Mouse (Mus musculus): ENCODE measurements around the gene Fcamr. TPM values are rescaled to one million over a fixed set of nuclear protein-coding genes. Genes with fewer than 3 reads are reported as not detected.
A peak's percentile ranks its signal among the peaks of the same experiment; 100 is the strongest.

Fcamr gene
- polyA plus RNA-seq, 1 experiment from 2014 or later: 0.16 TPM

DNA sequence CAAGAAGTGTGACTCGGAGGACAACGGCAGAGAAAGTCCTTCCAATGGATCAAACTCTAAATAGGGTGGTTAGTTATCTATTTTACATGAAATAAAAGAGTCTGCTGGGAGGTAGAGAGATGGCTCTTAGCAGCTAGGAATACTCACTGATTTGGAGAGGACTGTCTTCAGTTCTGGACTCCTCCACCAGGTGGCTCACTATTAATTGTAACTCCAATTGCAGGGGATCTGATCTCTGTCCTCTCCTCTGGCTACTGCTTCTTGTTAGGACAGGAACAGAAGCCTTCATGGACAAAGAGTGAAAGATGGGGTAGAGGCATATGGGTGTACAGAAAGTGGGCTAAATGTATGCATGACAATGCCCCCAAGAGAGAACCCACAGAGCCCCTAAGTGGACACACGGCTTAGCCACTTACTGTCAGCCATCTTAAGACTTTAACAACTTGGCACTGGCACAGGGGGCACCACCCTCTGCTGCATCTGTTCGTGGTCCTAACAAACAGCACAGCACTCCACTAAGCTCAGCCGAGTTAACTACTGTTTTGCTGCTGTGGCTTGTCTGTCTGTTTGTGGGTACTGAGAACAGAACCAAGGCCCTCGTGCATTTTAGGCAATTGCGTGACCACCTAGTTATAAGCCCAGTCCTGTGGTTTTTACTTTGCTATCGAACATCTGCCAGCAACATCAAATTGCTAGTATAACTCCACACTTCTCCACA lies 3.6 kb upstream of the Fcamr start:
- Histone ChIP-seq H3K36me3 (ENCODE audit: control insufficient read depth, insufficient read depth, low read length) (no peaks in the 10 kb centered on the region), H3K27ac (ENCODE audit: low read depth) (no peak overlapping the region), H3K4me3 (ENCODE audit: low read depth, low read length) (no peak overlapping the region), H3K9ac (ENCODE audit: low read length) (no peak overlapping the region), H3K9me3 (ENCODE audit: control insufficient read depth, low read length) (peaks cover under 1% of the 10 kb centered on the region; the same call in 1 of the 2 replicates), H3K4me2 (ENCODE audit: low read length) (no peak overlapping the region), H3K27me3 (replicated peaks; ENCODE audit: control insufficient read depth, insufficient read depth, low read length) (no peaks in the 10 kb centered on the region), H3K4me1 (replicated peaks; ENCODE audit: control insufficient read depth, insufficient read depth, low read length) (no peaks in the 10 kb centered on the region)
- 75% methylated on average over 8 of the region's 8 CpGs for WGBS
- DNase-seq (ENCODE audit: low spot score) (peak; percentile 62), ATAC-seq (replicated peaks; ENCODE audit: low FRiP score, low TSS enrichment, low read depth) (no peak)

DNA sequence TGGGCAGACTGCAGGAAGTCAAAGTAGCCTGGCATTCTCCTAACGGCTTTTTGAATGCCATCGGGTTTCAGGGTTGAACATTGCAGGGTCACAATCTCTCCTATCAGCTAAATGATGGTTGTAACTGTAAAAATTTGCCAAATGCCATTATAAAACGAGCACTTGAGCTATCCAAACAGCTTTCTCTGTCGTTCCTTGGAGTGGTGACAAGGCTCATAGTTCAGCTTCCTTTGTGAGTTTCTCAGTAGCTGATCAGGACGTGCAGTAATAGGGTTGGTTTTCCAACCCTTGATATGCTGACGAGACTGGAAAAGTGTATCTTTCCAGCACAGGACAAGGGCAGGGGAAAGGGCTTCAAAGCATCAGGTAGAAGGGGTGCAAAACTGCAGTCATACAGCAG lies 2.7 kb upstream of the Fcamr start:
- Histone ChIP-seq H3K9me3 (ENCODE audit: control insufficient read depth, low read length) (no peaks in the 10 kb centered on the region), H3K27ac (ENCODE audit: low read depth) (no peak overlapping the region), H3K4me3 (ENCODE audit: low read depth, low read length) (no peak overlapping the region), H3K36me3 (ENCODE audit: control insufficient read depth, insufficient read depth, low read length) (no peaks in the 10 kb centered on the region), H3K27me3 (replicated peaks; ENCODE audit: control insufficient read depth, insufficient read depth, low read length) (no peaks in the 10 kb centered on the region), H3K4me1 (replicated peaks; ENCODE audit: control insufficient read depth, insufficient read depth, low read length) (no peaks in the 10 kb centered on the region), H3K4me2 (ENCODE audit: low read length) (no peak overlapping the region), H3K9ac (ENCODE audit: low read length) (no peak overlapping the region)
- no peak for ATAC-seq (replicated peaks; ENCODE audit: low FRiP score, low TSS enrichment, low read depth)
- peak; percentile 41 for DNase-seq (ENCODE audit: low spot score)
- WGBS: 49% methylated on average over 6 of the region's 6 CpGs

DNA sequence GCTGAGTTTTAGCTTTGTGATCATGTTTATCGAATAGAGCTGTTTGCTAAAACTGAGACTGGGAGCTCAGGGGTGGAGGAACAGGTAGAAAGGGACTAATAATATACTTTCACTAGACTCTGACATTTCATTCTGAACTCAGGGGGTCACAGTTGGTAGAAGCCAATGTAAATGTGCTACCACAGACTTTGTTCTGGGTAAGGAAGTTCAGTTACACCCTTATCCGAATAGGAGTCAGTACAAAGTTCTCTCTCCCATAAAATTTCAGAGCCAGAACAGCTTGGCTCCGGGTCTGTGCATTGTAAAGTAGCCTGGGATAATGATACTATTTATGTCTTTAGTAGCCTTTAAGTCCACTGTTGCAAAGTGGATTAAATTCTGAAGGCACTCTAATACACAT lies 2.2 kb upstream of the Fcamr start:
- Histone ChIP-seq H3K9me3 (ENCODE audit: control insufficient read depth, low read length) (no peaks in the 10 kb centered on the region), H3K4me3 (ENCODE audit: low read depth, low read length) (no peak overlapping the region), H3K9ac (ENCODE audit: low read length) (no peak overlapping the region), H3K27me3 (replicated peaks; ENCODE audit: control insufficient read depth, insufficient read depth, low read length) (no peaks in the 10 kb centered on the region), H3K4me1 (replicated peaks; ENCODE audit: control insufficient read depth, insufficient read depth, low read length) (no peaks in the 10 kb centered on the region), H3K4me2 (ENCODE audit: low read length) (no peak overlapping the region), H3K36me3 (ENCODE audit: control insufficient read depth, insufficient read depth, low read length) (no peaks in the 10 kb centered on the region), H3K27ac (ENCODE audit: low read depth) (no peak overlapping the region)
- 54% methylated on average over 3 of the region's 3 CpGs for WGBS
- no peak; the same call in 1 of the 2 replicates for ATAC-seq (replicated peaks; ENCODE audit: low FRiP score, low TSS enrichment, low read depth)
- no peak for DNase-seq (ENCODE audit: low spot score)

DNA sequence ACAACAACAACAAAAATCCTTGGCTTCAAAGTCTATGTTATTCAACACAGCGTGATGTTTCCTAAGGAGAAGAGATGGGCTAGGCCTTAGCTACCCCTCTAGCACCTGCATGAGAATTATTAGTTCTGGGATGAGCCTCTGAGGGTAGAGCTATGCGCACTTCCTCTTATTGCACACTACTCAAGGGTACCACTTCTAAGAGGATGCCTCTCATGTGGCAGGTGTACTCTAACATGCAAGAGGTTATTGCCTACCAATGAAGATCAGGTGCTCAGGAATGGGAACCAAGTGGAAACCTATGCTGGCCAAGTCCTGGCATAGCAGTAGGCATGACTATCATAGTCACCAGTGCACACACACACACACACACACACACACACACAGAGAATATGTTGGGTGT lies 1.3 kb upstream of the Fcamr start:
- Histone ChIP-seq H3K9ac (ENCODE audit: low read length) (no peak overlapping the region), H3K36me3 (ENCODE audit: control insufficient read depth, insufficient read depth, low read length) (no peaks in the 10 kb centered on the region), H3K27me3 (replicated peaks; ENCODE audit: control insufficient read depth, insufficient read depth, low read length) (no peaks in the 10 kb centered on the region), H3K4me1 (replicated peaks; ENCODE audit: control insufficient read depth, insufficient read depth, low read length) (no peaks in the 10 kb centered on the region), H3K4me3 (ENCODE audit: low read depth, low read length) (no peak overlapping the region), H3K9me3 (ENCODE audit: control insufficient read depth, low read length) (no peaks in the 10 kb centered on the region), H3K4me2 (ENCODE audit: low read length) (no peak overlapping the region), H3K27ac (ENCODE audit: low read depth) (no peak overlapping the region)
- 89% methylated on average over 2 of the region's 2 CpGs for WGBS
- peak; percentile 39 for DNase-seq (ENCODE audit: low spot score)
- no peak for ATAC-seq (replicated peaks; ENCODE audit: low FRiP score, low TSS enrichment, low read depth)

DNA sequence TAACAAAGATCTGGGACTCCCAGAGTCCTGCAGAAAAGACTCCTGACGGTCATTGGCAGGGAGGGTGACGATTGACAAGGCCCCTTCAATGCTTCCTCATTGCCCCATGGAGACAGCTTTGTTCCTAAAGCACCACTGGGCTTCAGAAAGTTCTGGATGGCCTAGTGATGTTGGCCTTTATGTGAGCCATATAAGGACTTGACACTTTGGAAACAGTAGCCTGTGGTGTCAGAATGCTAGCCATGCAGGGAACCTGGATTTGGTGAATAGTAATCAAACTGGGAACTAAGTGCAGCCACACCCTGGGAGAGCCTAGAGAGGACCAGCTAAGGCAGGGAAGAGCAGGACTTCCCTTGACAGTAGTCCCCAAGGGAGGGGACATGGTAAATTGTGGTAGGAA lies 809 bp downstream of the Fcamr start:
- DNase-seq (ENCODE audit: low spot score): peak; percentile 28
- H3K27ac ChIP-seq (ENCODE audit: low read depth): no peak overlapping the region
- no peaks in the 10 kb centered on the region for H3K9me3 ChIP-seq (ENCODE audit: control insufficient read depth, low read length)
- H3K4me2 ChIP-seq (ENCODE audit: low read length): no peak overlapping the region
- no peaks in the 10 kb centered on the region for H3K4me1 ChIP-seq (replicated peaks; ENCODE audit: control insufficient read depth, insufficient read depth, low read length)
- no peaks in the 10 kb centered on the region for H3K36me3 ChIP-seq (ENCODE audit: control insufficient read depth, insufficient read depth, low read length)
- 82% methylated on average over 2 of the region's 2 CpGs for WGBS
- no peak for ATAC-seq (replicated peaks; ENCODE audit: low FRiP score, low TSS enrichment, low read depth)
- H3K27me3 ChIP-seq (replicated peaks; ENCODE audit: control insufficient read depth, insufficient read depth, low read length): no peaks in the 10 kb centered on the region
- no peak overlapping the region for H3K9ac ChIP-seq (ENCODE audit: low read length)
- no peak overlapping the region for H3K4me3 ChIP-seq (ENCODE audit: low read depth, low read length)

DNA sequence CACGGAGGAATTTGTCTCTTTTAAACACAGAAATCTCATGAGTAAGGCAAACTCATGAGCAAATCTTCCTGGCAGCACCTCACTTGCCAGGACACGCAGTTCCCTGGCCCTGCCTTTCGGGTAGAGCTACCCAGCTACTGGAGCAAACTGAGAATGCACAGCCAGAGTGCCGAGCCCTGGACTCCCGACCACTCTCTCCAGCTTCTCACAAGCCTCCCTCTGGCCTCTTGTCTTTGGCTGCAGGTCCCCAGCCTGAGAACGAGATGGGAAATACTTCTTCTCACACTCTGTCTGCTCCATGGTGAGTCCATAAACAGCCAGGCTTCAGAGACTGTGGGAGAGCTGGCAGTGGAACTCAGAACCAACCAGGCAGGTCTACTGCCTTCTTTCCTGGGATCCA lies 2.3 kb downstream of the Fcamr start:
- H3K9ac ChIP-seq (ENCODE audit: low read length): no peak overlapping the region
- no peaks in the 10 kb centered on the region for H3K4me1 ChIP-seq (replicated peaks; ENCODE audit: control insufficient read depth, insufficient read depth, low read length)
- DNase-seq (ENCODE audit: low spot score): peak; percentile 51
- WGBS: 57% methylated on average over 6 of the region's 6 CpGs
- no peaks in the 10 kb centered on the region for H3K27me3 ChIP-seq (replicated peaks; ENCODE audit: control insufficient read depth, insufficient read depth, low read length)
- H3K27ac ChIP-seq (ENCODE audit: low read depth): no peak overlapping the region
- ATAC-seq (replicated peaks; ENCODE audit: low FRiP score, low TSS enrichment, low read depth): no peak
- H3K9me3 ChIP-seq (ENCODE audit: control insufficient read depth, low read length): no peaks in the 10 kb centered on the region
- H3K36me3 ChIP-seq (ENCODE audit: control insufficient read depth, insufficient read depth, low read length): no peaks in the 10 kb centered on the region
- no peak overlapping the region for H3K4me3 ChIP-seq (ENCODE audit: low read depth, low read length)
- H3K4me2 ChIP-seq (ENCODE audit: low read length): no peak overlapping the region

DNA sequence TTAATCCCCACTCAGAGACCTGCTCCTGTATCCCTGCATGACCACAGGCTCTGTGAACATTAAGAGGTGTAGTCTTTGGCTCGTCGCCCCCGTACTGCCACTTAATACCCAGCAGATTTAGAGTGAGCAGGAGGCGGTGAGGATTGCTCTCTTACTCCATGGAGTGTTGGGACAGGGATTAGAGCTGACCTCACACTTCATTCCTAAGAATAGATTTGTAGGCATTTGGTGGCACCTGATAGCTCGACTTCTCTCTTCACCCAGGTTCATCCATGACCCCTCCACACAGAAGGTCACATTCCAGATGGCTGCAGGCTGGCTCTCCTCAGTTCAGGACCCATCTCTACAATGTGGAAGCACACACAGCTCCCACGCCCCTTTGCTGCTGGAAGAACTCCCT lies 3.6 kb downstream of the Fcamr start:
- Histone ChIP-seq H3K4me2 (ENCODE audit: low read length) (no peak overlapping the region), H3K4me3 (ENCODE audit: low read depth, low read length) (no peak overlapping the region), H3K27ac (ENCODE audit: low read depth) (no peak overlapping the region), H3K27me3 (replicated peaks; ENCODE audit: control insufficient read depth, insufficient read depth, low read length) (no peaks in the 10 kb centered on the region), H3K9ac (ENCODE audit: low read length) (no peak overlapping the region), H3K4me1 (replicated peaks; ENCODE audit: control insufficient read depth, insufficient read depth, low read length) (no peaks in the 10 kb centered on the region), H3K36me3 (ENCODE audit: control insufficient read depth, insufficient read depth, low read length) (no peaks in the 10 kb centered on the region), H3K9me3 (ENCODE audit: control insufficient read depth, low read length) (no peaks in the 10 kb centered on the region)
- 50% methylated on average over 6 of the region's 6 CpGs for WGBS
- DNase-seq (ENCODE audit: low spot score) (peak; percentile 36), ATAC-seq (replicated peaks; ENCODE audit: low FRiP score, low TSS enrichment, low read depth) (no peak)

DNA sequence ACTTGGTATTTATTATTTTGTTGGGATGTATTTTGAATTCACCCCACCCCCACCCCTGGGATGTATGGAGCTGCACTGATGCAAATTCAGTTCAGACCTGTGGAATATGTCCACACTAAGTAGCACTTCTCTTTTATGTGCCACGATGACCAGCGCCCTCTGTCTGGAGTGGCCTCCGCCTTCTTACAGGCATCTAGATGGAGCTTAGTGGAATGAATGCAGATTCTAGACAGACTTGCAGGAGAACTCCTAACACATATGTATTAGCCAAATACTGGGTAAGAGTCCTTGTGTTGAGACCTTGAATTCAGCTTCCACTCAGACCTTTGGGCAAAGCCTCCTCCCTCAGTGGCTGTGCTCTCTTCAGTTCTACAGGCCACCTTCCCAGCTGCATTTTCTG lies 10.2 kb downstream of the Fcamr start:
- 84% methylated on average over 3 of the region's 3 CpGs for WGBS
- Histone ChIP-seq H3K9me3 (ENCODE audit: control insufficient read depth, low read length) (no peaks in the 10 kb centered on the region), H3K9ac (ENCODE audit: low read length) (no peak overlapping the region), H3K4me2 (ENCODE audit: low read length) (no peak overlapping the region), H3K4me3 (ENCODE audit: low read depth, low read length) (no peak overlapping the region), H3K27me3 (replicated peaks; ENCODE audit: control insufficient read depth, insufficient read depth, low read length) (no peaks in the 10 kb centered on the region), H3K4me1 (replicated peaks; ENCODE audit: control insufficient read depth, insufficient read depth, low read length) (no peaks in the 10 kb centered on the region), H3K27ac (ENCODE audit: low read depth) (no peak overlapping the region), H3K36me3 (ENCODE audit: control insufficient read depth, insufficient read depth, low read length) (no peaks in the 10 kb centered on the region)
- ATAC-seq (replicated peaks; ENCODE audit: low FRiP score, low TSS enrichment, low read depth) (no peak), DNase-seq (ENCODE audit: low spot score) (no peak)

DNA sequence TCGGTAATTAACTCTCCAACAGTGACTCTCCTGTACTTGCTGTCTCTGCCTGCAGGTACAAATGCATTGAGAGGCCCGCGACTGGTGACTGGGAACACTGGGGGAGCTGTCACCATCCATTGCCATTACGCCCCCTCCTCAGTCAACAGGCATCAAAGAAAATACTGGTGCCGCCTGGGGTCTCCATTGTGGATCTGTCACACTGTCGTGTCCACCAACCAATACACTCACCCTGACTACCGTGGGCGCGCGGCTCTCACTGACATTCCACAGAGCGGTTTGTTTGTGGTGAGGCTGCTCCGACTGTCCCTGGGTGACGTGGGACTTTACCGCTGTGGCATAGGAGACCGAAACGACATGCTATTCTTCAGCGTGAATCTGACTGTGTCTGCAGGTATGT lies 10.6 kb downstream of the Fcamr start:
- no peaks in the 10 kb centered on the region for H3K27me3 ChIP-seq (replicated peaks; ENCODE audit: control insufficient read depth, insufficient read depth, low read length)
- H3K4me2 ChIP-seq (ENCODE audit: low read length): no peak overlapping the region
- WGBS: 67% methylated on average over 17 of the region's 17 CpGs
- no peak overlapping the region for H3K9ac ChIP-seq (ENCODE audit: low read length)
- DNase-seq (ENCODE audit: low spot score): peak; percentile 43
- H3K27ac ChIP-seq (ENCODE audit: low read depth): no peak overlapping the region
- no peaks in the 10 kb centered on the region for H3K4me1 ChIP-seq (replicated peaks; ENCODE audit: control insufficient read depth, insufficient read depth, low read length)
- H3K9me3 ChIP-seq (ENCODE audit: control insufficient read depth, low read length): no peaks in the 10 kb centered on the region
- no peak for ATAC-seq (replicated peaks; ENCODE audit: low FRiP score, low TSS enrichment, low read depth)
- no peaks in the 10 kb centered on the region for H3K36me3 ChIP-seq (ENCODE audit: control insufficient read depth, insufficient read depth, low read length)
- no peak overlapping the region for H3K4me3 ChIP-seq (ENCODE audit: low read depth, low read length)

All from intestine, embryonic 14.5 days (tissue).